Mouse (Mus musculus): Measurements from ENCODE around the gene Lpp. TPM values are rescaled to one million over a fixed set of nuclear protein-coding genes. Genes with fewer than 3 reads are reported as not detected.
A peak's percentile ranks its signal among the peaks of the same experiment; 100 is the strongest.

The Lpp gene
- polyA plus RNA-seq, 1 experiment from 2014 or later: 65.1 TPM

DNA sequence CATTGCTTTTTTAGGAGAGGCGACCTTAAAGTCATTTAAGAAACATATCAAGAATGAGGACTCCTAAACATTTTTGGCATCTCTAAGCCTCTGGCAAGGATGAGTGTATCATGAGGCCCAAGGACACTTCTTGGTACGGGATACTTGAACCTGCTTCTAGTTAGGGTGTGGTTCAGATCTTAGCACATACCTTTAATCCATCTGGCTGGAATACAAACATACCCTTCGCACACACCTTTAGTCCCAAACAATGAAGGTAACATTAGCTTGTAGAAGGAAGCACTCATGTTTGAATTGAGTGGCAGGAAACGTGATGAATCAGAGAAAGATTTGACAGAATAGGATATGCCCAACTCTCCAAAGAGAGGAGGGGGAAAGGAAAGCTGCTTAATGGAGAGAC lies 522.2 kb downstream of the Lpp start:
- H3K27ac ChIP-seq: no peak overlapping the region
- 90% methylated on average over 4 of the region's 4 CpGs for WGBS
- H3K36me3 ChIP-seq: no peaks in the 10 kb centered on the region
- H3K9me3 ChIP-seq: no peaks in the 10 kb centered on the region
- peaks cover 5% of the 10 kb centered on the region; the same call in 1 of the 2 replicates for H3K4me1 ChIP-seq
- no peaks in the 10 kb centered on the region for H3K27me3 ChIP-seq (ENCODE audit: insufficient read depth, poor library complexity, severe bottlenecking)
- H3K4me3 ChIP-seq: no peak overlapping the region
- no peak for DNase-seq (ENCODE audit: low spot score)

DNA sequence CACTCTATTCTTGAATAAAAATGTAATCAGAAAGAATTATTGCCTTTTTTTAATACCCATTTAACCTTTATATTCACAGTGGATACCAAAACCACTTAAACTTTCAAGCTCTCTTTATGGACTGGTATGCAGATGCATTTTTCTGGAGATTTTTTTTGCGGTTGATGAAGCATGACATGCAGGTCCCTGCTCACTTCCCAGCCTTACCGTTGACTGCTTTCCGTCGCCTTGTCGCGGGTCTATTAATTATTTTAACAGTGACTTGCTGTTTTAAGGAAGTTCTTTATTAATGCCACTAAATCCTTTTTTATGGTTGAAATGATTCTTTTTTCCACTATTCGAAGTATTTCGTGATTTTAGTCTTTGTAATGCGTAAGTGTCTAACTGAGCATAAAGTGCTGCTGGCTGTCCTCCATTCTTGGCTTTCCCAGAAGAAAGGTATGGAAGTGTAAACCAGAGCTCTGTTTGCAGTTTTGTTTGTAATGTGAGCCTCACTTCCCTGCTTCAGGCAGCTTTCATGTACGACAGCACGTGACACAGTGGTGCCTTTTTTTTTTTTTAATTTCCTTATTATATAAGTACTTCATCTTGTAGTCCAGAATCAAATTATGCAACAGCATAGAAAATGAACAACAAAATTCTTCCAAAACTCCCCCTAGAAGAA lies 526.2 kb downstream of the Lpp start:
- H3K4me1 ChIP-seq: no peaks in the 10 kb centered on the region
- H3K4me3 ChIP-seq: no peak overlapping the region
- no peaks in the 10 kb centered on the region for H3K9me3 ChIP-seq
- H3K27ac ChIP-seq: no peak overlapping the region
- WGBS: 86% methylated on average over 11 of the region's 11 CpGs
- H3K36me3 ChIP-seq: no peaks in the 10 kb centered on the region
- no peaks in the 10 kb centered on the region for H3K27me3 ChIP-seq (ENCODE audit: insufficient read depth, poor library complexity, severe bottlenecking)
- DNase-seq (ENCODE audit: low spot score): no peak

DNA sequence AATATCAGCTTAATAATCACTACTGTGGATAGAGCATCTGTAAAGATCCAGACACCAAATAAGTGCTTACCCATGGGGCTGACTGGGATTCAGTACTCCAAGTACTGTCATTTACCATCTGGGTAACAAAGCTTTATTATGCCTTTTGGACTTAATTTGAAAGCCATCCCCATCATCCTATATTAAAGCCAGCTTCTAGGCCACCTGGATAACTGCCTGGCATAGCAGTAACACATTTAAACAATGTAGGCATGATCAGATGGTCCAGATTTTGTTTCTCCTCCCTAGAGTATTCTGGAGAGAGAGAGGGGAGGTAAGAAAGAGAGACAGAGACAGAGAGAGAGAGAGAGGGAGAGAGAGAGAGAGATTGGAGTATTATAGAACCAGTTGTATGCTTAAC lies 536.8 kb downstream of the Lpp start:
- no peak for DNase-seq (ENCODE audit: low spot score)
- H3K4me1 ChIP-seq: peaks cover 17% of the 10 kb centered on the region
- no peak overlapping the region for H3K27ac ChIP-seq
- no peaks in the 10 kb centered on the region for H3K36me3 ChIP-seq
- no peaks in the 10 kb centered on the region for H3K27me3 ChIP-seq (ENCODE audit: insufficient read depth, poor library complexity, severe bottlenecking)
- no peaks in the 10 kb centered on the region for H3K9me3 ChIP-seq
- no peak overlapping the region for H3K4me3 ChIP-seq

DNA sequence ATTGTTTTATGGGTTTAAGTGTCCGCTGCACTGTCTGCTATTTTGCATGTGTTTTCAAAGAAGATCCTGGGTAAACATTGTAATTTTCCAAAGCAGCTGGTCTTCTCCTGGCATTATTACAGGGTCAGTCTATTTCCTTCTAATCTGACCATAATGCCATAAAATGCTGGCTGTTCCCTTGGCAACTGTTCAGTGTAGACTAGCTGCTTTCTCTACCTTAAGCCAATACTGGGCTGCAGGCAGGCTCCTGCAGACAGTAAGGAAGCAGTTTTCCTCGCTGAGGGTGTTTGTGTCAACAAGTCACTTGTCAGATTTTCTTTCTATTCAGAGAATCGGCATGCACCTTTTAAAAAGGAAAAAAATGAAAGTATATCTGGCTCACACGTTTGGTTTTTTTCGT lies 537.3 kb downstream of the Lpp start:
- Histone ChIP-seq H3K27me3 (ENCODE audit: insufficient read depth, poor library complexity, severe bottlenecking) (no peaks in the 10 kb centered on the region), H3K27ac (no peak overlapping the region), H3K4me1 (peaks cover 11% of the 10 kb centered on the region), H3K9me3 (no peaks in the 10 kb centered on the region), H3K4me3 (no peak overlapping the region), H3K36me3 (no peaks in the 10 kb centered on the region)
- DNase-seq (ENCODE audit: low spot score): no peak
- WGBS: 81% methylated on average over 5 of the region's 5 CpGs

DNA sequence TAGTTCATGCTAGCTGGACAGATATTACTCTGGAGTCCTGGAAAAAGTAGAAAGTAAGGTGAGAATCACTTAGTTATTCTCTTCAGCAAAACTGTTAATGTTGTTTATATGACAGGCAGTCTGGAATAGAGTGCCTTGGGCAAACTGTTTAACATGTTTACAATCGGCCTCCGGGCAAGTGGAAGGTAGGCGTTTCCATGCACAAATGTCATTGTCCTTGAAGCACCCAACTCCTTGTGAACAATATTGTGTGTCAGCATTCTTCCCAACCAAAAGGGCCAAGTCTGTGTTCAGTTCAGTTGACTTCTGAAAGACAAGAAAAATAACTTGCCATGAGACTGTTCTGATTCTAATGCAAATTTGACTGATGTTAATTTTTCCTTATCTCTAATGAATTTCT lies 539.5 kb downstream of the Lpp start:
- Histone ChIP-seq H3K4me3 (no peak overlapping the region), H3K4me1 (peaks cover 9% of the 10 kb centered on the region), H3K27ac (no peak overlapping the region), H3K9me3 (no peaks in the 10 kb centered on the region), H3K27me3 (ENCODE audit: insufficient read depth, poor library complexity, severe bottlenecking) (no peaks in the 10 kb centered on the region), H3K36me3 (no peaks in the 10 kb centered on the region)
- 85% methylated on average over 3 of the region's 3 CpGs for WGBS
- no peak for DNase-seq (ENCODE audit: low spot score)

DNA sequence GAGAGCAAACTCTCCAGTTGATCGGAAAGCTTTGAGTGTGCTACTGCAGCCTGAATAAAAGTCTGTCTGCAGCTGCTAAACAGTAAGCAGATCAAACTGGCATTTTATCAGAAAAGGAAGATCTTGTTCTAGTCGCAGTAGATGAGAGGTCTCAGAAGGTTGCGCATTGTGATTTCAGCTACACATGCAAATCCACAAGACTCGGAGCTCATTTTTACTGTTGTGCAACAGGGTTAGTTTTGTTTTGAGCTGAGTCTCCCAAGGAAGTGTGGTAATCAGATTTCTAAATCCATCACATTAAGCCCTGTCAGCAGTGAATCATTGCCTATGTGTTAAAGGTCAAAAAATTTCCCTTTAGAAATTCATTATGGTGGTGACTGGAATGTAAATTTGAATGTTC lies 540.4 kb downstream of the Lpp start:
- Histone ChIP-seq H3K4me3 (no peak overlapping the region), H3K9me3 (no peaks in the 10 kb centered on the region), H3K27ac (no peak overlapping the region), H3K27me3 (ENCODE audit: insufficient read depth, poor library complexity, severe bottlenecking) (no peaks in the 10 kb centered on the region), H3K4me1 (peaks cover 9% of the 10 kb centered on the region), H3K36me3 (no peaks in the 10 kb centered on the region)
- 82% methylated on average over 4 of the region's 4 CpGs for WGBS
- DNase-seq (ENCODE audit: low spot score): no peak

DNA sequence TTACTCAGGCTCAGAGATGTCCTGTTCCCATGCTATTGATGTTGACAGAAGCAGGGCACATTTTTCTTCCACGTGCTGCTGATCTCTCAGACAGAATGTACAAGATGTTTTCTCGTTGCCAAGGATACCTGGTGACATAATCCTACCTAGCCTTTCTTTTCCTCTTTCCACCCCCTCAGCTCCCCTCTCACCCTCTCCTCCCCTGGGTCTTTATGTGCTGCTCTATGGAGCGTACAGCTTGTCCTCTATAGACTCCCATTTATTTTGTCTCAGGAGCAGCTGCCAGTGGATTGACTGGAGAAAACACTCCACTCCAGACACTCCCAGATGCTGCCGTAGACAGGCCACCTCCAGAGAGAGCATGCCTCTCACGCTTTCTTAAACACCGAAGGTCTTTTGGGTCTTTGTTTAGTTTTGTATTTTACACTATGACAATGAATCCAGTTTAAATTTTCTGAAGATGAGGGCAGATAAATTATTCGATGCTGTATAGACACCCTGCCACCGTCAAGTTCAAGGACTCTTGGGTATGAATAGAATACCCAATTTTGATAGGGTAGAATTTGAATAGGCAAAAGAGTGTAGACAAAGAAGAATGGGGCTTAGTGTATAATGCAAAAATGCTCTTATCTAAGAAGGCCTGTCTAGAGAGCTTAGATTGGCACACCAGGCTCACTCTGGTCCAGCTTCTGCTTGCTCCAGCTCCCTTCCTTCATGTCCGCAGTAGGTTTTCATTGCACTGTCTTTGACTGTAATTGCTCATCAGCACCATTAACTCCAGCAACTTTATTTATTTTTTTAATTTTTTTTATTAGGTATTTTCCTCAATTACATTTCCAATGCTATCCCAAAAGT lies 548.2 kb downstream of the Lpp start:
- no peak for DNase-seq (ENCODE audit: low spot score)

DNA sequence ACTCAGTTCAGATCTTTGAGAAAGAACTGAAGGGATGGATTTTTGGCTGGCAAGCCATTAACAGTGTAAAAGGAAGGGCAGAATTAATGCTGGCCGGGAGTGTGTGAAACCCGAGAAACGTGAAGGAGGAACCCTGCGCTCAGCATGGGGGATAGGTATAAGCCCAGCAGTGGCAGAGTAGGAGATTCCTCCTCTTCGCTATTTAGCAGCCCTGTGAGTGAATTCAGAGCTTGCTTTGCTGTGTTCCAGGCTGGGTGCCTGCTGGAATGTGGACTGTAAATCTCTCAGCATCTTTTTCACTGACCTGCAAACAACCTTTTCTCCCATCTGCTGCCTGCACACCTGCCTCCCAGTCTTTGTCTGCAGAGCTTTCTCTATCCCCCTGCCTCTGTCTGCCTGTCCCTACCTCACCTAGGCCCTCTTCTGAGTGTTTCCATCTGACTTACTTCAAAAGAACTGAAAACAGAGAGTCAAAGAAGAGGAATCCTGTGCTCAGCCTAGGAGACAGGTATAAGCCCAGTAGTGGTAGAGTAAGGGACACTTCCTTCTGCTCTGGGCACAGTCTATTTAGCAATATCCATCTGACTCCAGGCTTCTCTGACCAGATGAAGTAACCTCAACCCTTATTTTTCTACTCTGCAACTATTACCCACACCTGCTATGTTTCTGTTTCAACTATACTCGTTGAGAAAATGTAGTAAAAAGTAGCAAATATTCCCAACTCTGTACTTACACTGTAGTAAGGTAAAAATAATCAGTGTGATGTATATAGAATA lies 550.4 kb downstream of the Lpp start:
- Histone ChIP-seq H3K9me3 (no peaks in the 10 kb centered on the region), H3K4me1 (peaks cover 51% of the 10 kb centered on the region), H3K4me3 (no peak overlapping the region), H3K36me3 (no peaks in the 10 kb centered on the region), H3K27ac (peak overlapping the region; percentile 31; the same call in 1 of the 2 replicates), H3K27me3 (ENCODE audit: insufficient read depth, poor library complexity, severe bottlenecking) (no peaks in the 10 kb centered on the region)
- WGBS: 40% methylated on average over 6 of the region's 6 CpGs
- no peak for DNase-seq (ENCODE audit: low spot score)

More for the DNA sequence above, 548.2 kb downstream of the Lpp start:
- Histone ChIP-seq H3K4me3 (no peak overlapping the region), H3K4me1 (peaks cover 34% of the 10 kb centered on the region; the same call in 1 of the 2 replicates), H3K27me3 (ENCODE audit: insufficient read depth, poor library complexity, severe bottlenecking) (no peaks in the 10 kb centered on the region), H3K9me3 (no peaks in the 10 kb centered on the region), H3K36me3 (no peaks in the 10 kb centered on the region), H3K27ac (no peak overlapping the region)
- WGBS: 73% methylated on average over 9 of the region's 9 CpGs

DNA sequence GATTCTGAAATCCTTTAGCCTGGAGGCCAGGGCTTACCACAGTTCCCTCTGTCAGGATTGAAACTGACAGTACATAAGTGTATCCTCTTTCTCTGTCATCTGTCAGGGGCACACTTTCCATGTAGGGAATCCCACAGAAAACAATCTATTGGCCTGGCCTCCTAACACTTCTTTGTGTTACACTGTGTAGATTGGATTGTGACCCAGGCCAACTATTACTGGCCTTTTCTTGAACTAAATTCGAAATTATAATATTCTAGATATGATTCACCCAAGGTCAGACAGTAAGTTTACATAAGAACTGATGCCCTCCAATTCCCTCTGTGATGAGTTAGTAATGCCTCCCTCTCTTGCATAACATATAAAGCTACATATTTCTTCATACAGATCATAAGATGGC lies 553.0 kb downstream of the Lpp start:
- Histone ChIP-seq H3K9me3 (no peaks in the 10 kb centered on the region), H3K27ac (no peak overlapping the region), H3K36me3 (no peaks in the 10 kb centered on the region), H3K4me1 (peaks cover 45% of the 10 kb centered on the region), H3K27me3 (ENCODE audit: insufficient read depth, poor library complexity, severe bottlenecking) (no peaks in the 10 kb centered on the region), H3K4me3 (no peak overlapping the region)
- 72% methylated on average over 1 of the region's 1 CpGs for WGBS
- no peak for DNase-seq (ENCODE audit: low spot score)

DNA sequence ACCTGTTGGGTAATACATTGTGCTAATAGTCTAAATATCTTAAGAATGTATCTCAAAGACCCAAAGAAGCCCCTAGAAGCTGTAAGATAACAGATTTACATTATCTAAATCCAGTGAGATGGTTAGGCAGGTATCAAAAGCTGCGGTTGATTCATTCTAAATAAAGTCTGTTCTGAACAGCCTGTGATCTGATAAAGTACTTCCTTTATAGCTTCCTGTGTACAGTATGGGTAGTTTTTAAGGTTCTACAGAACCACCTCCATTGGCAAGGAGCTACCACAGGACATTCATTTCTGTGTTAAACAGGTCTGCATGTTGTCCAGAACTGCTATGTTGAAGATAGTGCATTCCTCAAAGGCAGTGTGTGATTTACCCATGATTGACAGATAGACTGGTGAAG lies 554.2 kb downstream of the Lpp start:
- Histone ChIP-seq H3K27me3 (ENCODE audit: insufficient read depth, poor library complexity, severe bottlenecking) (no peaks in the 10 kb centered on the region), H3K4me1 (peaks cover 49% of the 10 kb centered on the region), H3K36me3 (no peaks in the 10 kb centered on the region), H3K27ac (peak overlapping the region; percentile 38; the same call in 1 of the 2 replicates), H3K9me3 (no peaks in the 10 kb centered on the region), H3K4me3 (no peak overlapping the region)
- DNase-seq (ENCODE audit: low spot score): no peak
- 70% methylated on average over 1 of the region's 1 CpGs for WGBS

DNA sequence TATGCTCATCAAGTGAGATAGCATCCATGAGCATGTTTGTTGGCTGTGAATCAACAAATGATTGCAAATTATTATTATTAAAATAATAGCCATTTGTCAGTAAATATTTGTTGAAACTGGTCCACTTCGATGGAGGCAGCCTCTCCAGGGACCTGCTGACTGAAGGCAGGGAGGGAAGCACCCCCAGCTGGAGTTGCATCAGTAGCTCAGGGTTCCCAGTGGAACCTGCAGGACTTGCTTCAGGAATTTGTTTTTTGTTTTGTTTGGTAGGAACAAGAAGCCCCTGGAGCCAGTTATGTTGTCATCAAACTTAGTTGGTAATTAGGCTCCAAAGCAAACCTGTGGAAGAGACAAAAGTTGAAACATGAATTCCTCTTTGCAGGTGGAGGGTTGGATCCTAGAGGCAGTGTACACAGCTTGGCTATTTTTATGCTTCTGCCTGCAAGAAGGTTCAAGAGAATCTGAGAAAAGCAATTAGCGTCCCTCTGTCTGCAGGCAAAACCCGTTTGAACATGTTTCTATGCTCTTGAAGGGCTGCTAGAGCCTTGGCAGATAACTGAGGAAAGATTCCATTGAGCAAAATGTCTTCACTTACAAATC lies 554.9 kb downstream of the Lpp start:
- DNase-seq (ENCODE audit: low spot score): no peak
- H3K9me3 ChIP-seq: no peaks in the 10 kb centered on the region
- H3K27me3 ChIP-seq (ENCODE audit: insufficient read depth, poor library complexity, severe bottlenecking): no peaks in the 10 kb centered on the region
- no peaks in the 10 kb centered on the region for H3K36me3 ChIP-seq
- H3K27ac ChIP-seq: peak overlapping the region; percentile 38; the same call in 1 of the 2 replicates
- H3K4me3 ChIP-seq: no peak overlapping the region
- 56% methylated on average over 3 of the region's 3 CpGs for WGBS
- peaks cover 51% of the 10 kb centered on the region for H3K4me1 ChIP-seq

DNA sequence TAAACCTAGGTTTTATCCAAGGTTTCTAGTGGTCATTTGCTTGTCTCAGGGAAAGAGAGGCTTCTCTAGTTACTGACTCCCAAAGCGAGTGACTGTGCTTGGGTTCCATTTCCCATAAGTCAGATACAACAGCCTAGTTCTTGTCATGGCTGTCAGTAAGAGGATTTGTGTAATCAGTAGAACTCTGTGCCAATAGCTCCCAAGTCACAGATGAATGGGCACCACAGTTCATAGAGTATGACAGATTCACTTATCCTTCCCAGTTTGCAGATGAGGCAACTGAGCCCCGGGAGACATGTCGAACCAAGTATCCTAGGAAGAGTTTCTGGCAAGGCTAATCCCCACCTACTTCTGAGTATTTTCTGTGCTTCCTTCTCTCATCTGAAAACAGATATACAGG lies 556.0 kb downstream of the Lpp start:
- Histone ChIP-seq H3K27ac (no peak overlapping the region), H3K4me1 (peaks cover 41% of the 10 kb centered on the region), H3K36me3 (no peaks in the 10 kb centered on the region), H3K27me3 (ENCODE audit: insufficient read depth, poor library complexity, severe bottlenecking) (no peaks in the 10 kb centered on the region), H3K4me3 (no peak overlapping the region), H3K9me3 (no peaks in the 10 kb centered on the region)
- DNase-seq (ENCODE audit: low spot score): no peak
- 89% methylated on average over 3 of the region's 3 CpGs for WGBS
